Mouse (Mus musculus) left cerebral cortex, postnatal 14 days (tissue): ENCODE measurements at regions not wholly inside any gene's neighbourhood (a gene's known extent, or its start where the extent isn't known, plus 50 kb on each side); places are given as distances from the start of the nearest gene placed in this dataset.
A peak's percentile ranks its signal among the peaks of the same experiment; 100 is the strongest.

Experiments
- DNase-seq, 2 experiments: peaks; one replicate each; pipeline ENCODE4 v3.0.0; 2021 to 2022; ENCODE audit warnings: low spot score in 2 of 2, mixed read lengths in 1 of 2
- intact Hi-C: fragments of 180-260 bp; cut with DNase I; formaldehyde crosslinking; loops from one replicate; pipeline ENCODE4 v1.15.1; 2025

DNA sequence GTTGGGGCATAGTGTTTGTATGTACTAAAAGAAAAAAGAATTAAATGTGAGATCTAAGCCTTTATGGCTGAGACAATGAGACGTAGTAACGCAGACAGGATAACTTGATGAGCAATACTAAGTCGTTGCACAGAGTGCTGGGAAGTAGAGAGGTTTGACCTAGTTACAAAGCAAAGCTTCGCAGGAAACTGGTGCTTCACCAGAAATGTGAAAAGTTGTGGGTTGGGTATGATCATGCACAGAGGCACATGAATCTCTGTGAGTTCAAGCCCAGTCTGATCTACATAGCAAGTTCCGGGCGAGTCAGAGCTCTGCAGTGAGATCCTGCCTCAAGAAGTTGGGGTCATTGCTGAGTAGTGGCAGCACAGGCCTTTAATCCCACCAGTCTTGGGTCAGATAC, 65.3 kb upstream of the Jmy start:
- intact Hi-C loops = loop anchor here (5.0 kb wide), 1 partner anchor 37 kb away; no protein-coding TSS in a partner anchor
- peak in 1 of 2 experiments; percentile 18 for DNase-seq

DNA sequence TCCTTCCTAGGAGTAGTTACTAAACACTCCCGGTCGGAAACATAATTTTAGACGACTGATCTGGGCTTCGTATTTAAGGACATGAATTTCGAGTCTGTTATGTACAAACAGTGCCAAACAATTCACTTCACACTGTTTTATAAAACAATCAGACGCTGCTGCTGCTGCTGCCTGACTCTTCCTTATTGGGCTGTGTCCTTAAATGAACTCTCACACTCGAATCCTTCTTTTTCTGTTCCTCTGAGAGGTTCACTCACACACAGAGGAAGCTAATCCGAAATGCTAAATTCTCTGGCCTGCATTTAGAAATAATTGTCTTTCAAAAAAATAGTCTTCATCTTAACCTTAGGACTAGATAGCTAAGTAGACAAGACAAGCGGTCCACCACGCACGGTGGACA, 64.5 kb upstream of the Jmy start:
- peak in 1 of 2 experiments; percentile 25 for DNase-seq
- intact Hi-C loops = no loop called here

DNA sequence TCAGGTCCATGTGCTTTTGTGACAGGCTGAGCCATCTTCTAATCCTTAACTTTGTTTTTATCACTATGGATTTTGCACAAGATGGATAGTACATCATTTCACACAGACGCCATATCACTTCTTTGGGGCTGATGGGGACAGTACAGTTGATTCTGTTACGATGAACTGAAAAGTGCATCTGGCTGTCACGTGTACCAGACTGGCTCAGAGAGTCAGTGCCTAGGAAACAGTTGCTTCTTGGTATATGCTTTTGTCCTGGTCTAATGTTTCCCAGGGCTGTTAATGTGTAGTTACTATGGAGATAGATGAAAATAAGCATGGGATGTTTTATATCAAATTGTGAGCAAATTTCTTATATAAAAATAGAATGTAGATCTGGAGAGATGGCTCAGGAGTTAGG, 60.7 kb upstream of the Jmy start:
- intact Hi-C loops = no loop called here
- peak; percentile 38 to 71 for DNase-seq

DNA sequence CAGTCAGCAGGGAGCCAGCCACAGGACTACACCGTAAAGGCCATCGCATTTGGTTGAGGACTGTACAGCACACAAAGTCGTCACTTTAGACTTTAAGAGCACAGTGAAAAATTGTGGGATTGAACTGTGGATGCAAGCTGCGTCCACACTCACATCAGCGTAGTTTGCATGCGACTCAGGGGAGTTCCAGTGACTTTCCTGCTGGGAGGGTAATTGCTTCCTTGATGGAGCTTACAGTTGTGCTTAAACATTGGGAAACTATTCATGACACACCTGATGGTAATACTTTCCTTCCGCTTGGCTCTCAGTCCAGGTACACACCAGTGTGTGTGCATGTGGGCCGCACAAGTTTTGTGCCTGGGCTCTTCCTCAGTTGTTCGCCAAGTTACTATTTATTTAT, 59.0 kb upstream of the Jmy start:
- DNase-seq = no peak
- intact Hi-C loops = no loop called here

DNA sequence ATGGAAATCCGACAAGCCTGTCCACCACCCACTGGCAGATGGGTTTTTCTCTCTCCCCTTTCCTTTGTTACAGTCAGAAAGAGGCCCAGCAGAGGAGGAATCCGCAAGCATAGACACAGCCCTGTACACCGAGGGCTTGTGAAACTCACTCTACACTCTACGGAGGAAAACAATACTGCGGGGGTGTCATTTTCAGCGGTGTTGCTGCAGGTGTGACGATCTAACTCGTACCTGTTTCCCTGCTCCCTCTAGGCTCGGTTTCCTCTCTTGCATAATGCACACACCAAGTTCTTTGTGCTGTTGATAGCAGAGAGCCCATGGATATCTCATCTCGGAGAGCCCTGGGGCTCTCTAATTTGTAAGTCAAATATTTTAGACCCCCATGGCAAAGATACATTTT, 56.5 kb upstream of the Jmy start:
- no peak for DNase-seq
- intact Hi-C loops = no loop called here

DNA sequence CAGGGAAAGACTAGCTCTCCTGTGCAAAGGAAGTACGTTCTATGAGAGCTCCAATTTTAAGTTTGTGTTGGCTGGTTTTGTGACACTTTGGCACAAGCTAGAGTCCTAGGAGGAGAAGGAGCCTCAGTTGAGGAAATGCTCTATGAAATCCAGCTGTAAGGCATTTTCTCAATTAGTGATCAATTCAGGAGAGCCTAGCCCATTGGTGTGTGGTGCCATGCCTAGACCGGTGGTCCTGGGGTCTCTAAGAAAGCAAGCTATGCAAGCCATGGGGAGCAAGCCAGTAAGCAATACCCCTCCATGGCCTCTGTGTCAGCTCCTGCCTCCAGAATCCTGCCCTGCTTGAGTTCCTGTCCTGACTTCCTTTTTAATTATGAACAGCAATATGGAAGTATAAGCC, 55.3 kb upstream of the Jmy start:
- intact Hi-C loops = no loop called here
- DNase-seq = no peak

DNA sequence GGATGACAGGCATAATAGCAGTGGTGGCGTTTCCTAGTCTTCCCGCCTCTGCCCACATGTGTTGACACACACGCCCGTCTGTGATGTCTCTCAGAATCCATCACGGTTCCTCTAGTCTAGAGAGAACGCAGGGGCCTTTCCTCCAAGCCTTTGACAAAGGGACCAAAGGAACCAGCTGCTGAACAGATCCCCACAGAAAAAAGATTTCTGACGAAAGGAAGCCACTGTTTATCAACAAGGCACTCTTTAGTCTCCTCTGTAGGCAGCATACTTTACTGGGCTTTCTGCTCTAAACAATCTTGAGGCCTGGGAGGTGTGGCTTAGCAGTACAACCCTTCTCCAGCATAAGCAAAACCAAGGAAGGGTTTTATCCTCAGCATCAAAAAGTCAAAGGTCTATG, 54.3 kb upstream of the Jmy start:
- intact Hi-C loops = no loop called here
- no peak for DNase-seq

DNA sequence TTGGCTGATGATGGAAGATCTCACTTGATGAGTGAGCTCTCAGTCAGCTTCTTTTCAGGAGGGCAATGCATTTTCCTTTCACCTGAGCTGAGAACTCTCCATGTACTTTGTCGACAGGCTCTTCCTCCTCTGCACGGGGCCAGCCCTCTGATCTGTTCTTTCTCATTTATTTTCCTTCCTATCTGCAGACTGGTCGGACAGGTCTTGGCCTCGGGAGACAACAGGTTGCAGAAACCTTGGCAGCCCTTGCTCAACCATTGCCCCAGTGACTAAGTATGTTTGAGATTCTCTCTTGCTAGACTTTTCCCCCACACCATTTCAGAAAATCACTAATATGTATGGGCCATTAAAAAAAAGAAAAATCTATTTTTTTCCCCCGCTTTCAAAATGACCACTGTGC, 53.7 kb upstream of the Jmy start:
- no peak for DNase-seq
- intact Hi-C loops = no loop called here

DNA sequence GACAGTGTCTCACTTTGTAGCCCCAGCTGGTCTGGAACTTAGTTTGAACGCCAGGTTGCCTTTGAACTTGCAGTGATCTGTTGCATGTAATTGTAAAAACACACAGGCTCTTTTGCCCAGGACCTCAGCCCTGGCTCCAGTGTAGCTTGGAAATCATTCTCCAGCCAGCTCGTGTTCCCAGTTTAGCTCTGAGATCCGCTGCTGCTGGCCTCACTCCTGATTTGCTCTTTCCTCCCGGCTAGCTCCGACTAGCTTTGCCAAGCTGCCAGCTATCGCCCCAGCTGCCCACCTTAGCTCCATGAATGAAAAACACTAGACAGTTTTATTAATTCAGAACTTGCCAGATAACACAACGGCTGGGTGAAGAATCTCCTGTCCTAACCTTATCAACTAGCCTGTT, 50.7 kb upstream of the Jmy start:
- intact Hi-C loops = no loop called here
- no peak for DNase-seq
